Mouse (Mus musculus) myocyte (in vitro differentiated cells): ENCODE measurements around the gene Best2.

ENCODE experiments used
- MAX ChIP-seq: IDR thresholded peaks from one replicate; pipeline ENCODE4 v1.6.1; 2011; ENCODE audit warnings: low read depth, mild to moderate bottlenecking, control low read depth
- MYOD1 ChIP-seq, 3 experiments: IDR thresholded peaks; one replicate each; pipeline ENCODE4 v1.6.1; 2011; ENCODE audit warnings: control low read depth in 2 of 3, low read depth in 2 of 3, mild to moderate bottlenecking in 2 of 3, moderate library complexity in 1 of 3; ENCODE audit not compliant: insufficient read length in 2 of 3, control insufficient read depth in 1 of 3
- POLR2A ChIP-seq: IDR thresholded peaks from one replicate; pipeline ENCODE4 v1.6.1; 2011; ENCODE audit warnings: low read depth, mild to moderate bottlenecking, control low read depth, moderate library complexity; ENCODE audit not compliant: insufficient read length
- POLR2AphosphoS2 ChIP-seq: IDR thresholded peaks from one replicate; pipeline ENCODE4 v1.6.1; 2011; ENCODE audit warnings: low read depth, control low read depth; ENCODE audit not compliant: insufficient read length

GRCm38 (mm10) chr8:84986379-84986945, 27.9 kb downstream of the Best2 start:
- TF ChIP-seq POLR2AphosphoS2 = no peak
- TF ChIP-seq MYOD1 (IDR thresholded peaks at IDR 0.05; ENCODE audit: control insufficient read depth in 1 of 3, insufficient read length in 2 of 3, low read depth in 2 of 3) = no peak
- TF ChIP-seq POLR2A = no peak
- no peak for TF ChIP-seq MAX
